Mouse (Mus musculus) liver, embryonic 14.5 days (tissue): ENCODE results near the gene Iqcn. TPM values are rescaled to one million over a fixed set of nuclear protein-coding genes. Genes with fewer than 3 reads are reported as not detected.

Experiments
- ATAC-seq: fragments of 200-750 bp; cut with Nextera tagmentation; 2 replicates; pipeline ENCODE4 v1.8.0; 2017; ENCODE audit warnings: moderate number of reproducible peaks, mild to moderate bottlenecking, moderate library complexity; ENCODE audit not compliant: insufficient read depth
- DNase-seq, 3 experiments: peaks; one replicate each; pipeline ENCODE4 v3.0.0-alpha.2; 2012 to 2013; ENCODE audit warnings: low read depth in 3 of 3, low spot score in 3 of 3
- H3K27ac ChIP-seq: fragments of 300-500 bp; sonication (generic); 2 replicates; pipeline ENCODE4 v1.5.1; 2014; ENCODE audit warnings: moderate library complexity, mild to moderate bottlenecking, control low read depth, inconsistent platforms
- H3K27me3 ChIP-seq: fragments of 300-500 bp; sonication (generic); 2 replicates; pipeline ENCODE4 v1.6.1; 2014; ENCODE audit warnings: mild to moderate bottlenecking, low read length, moderate library complexity; ENCODE audit not compliant: control insufficient read depth, insufficient read depth
- H3K36me3 ChIP-seq: fragments of 300-500 bp; sonication (generic); replicated peaks from 2 replicates; pipeline ENCODE4 v1.6.1; 2014; ENCODE audit warnings: low read depth; ENCODE audit not compliant: control insufficient read depth, insufficient read depth
- H3K4me1 ChIP-seq, 2 experiments: fragments of 200-500 bp in 1 of 2; fragments of 300-500 bp in 1 of 2; sonication (generic) in 1 of 2; replicated peaks; 2 replicates each; pipeline ENCODE4 v1.6.1; 2012 to 2014; ENCODE audit warnings: antibody characterized with exemption in 1 of 2, inconsistent platforms in 1 of 2, low read length in 1 of 2; ENCODE audit not compliant: control insufficient read depth in 2 of 2, insufficient read depth in 2 of 2
- H3K4me2 ChIP-seq: fragments of 300-500 bp; sonication (generic); 2 replicates; pipeline ENCODE4 v1.6.1; 2014; ENCODE audit warnings: low read depth, mild to moderate bottlenecking, control low read depth, moderate library complexity
- H3K4me3 ChIP-seq, 2 experiments: fragments of 200-500 bp in 1 of 2; fragments of 300-500 bp in 1 of 2; sonication (generic) in 1 of 2; 2 replicates each; pipeline ENCODE4 v1.5.1; 2012 to 2014; ENCODE audit warnings: low read depth in 2 of 2, low read length in 2 of 2, mild to moderate bottlenecking in 2 of 2, control low read depth in 1 of 2, inconsistent platforms in 1 of 2, moderate library complexity in 1 of 2; ENCODE audit not compliant: insufficient read depth in 1 of 2
- H3K9ac ChIP-seq: fragments of 300-500 bp; sonication (generic); replicated peaks from 2 replicates; pipeline ENCODE4 v1.6.1; 2014; ENCODE audit warnings: mild to moderate bottlenecking, control low read depth, moderate library complexity
- H3K9me3 ChIP-seq: fragments of 300-500 bp; sonication (generic); 2 replicates; pipeline ENCODE4 v1.6.1; 2016; ENCODE audit warnings: low read length, mixed read lengths; ENCODE audit not compliant: control insufficient read depth
- CTCF ChIP-seq: IDR thresholded peaks from 2 replicates; pipeline ENCODE4 v1.5.1; 2016; ENCODE audit warnings: antibody characterized with exemption, low read depth, control low read depth
- EP300 ChIP-seq: IDR thresholded peaks from 2 replicates; pipeline ENCODE4 v1.6.1; 2016; ENCODE audit warnings: antibody characterized with exemption, low read depth
- WGBS: fragments of 180-500 bp; shearing (Covaris S2); extraction: QIAGEN DNeasy Blood & Tissue Kit; methylation state at CpG from one replicate; pipeline ENCODE4 v1.1.7; 2014; ENCODE audit not compliant: insufficient replicate concordance; 5-methylcytosine and 5-hydroxymethylcytosine counted together
- polyA plus RNA-seq, 2 experiments: library from polyadenylated mRNA; depleted of rRNA in 1 of 2; stranded (reverse) in 1 of 2; unstranded in 1 of 2; fragments of >200 nt; fragmentation: Nextera tagmentation in 1 of 2; extraction: Ambion mirVana in 1 of 2; gene quantifications; 2 replicates each; pipeline versions ENCODE4 v1.2.1 to v1.2.3; 2012 to 2014

Iqcn gene
- polyA plus RNA-seq, 2 experiments: not detected

DNA sequence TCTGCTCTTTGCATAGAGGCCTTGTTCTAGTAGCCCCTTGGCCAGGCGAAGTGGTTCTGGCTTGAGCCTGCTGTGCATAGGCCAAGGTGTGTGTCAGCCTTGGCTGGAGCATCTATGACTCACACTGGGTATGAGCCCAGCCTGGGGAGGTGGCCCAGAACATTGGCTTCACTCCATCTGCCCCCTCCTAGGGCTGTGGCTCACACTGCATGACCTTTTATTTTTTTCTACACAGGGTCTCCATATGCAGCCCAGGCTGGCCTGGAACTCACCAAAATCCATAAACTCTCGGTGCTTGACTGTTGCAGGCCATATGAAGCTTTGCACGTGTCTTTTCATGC is 445 bp upstream of the Iqcn start:
- Histone ChIP-seq H3K9ac (no peak overlapping the region), H3K36me3 (no peaks in the 10 kb centered on the region), H3K4me2 (no peak overlapping the region), H3K27ac (no peak overlapping the region), H3K9me3 (no peaks in the 10 kb centered on the region), H3K27me3 (no peaks in the 10 kb centered on the region), H3K4me1 (peaks cover 6 to 9% of the 10 kb centered on the region in 2 experiments), H3K4me3 (no peak overlapping the region)
- 72% methylated on average over 3 of the region's 3 CpGs for WGBS
- DNase-seq: no peak
- no peak for TF ChIP-seq CTCF
- no peak for TF ChIP-seq EP300
- no peak for ATAC-seq

DNA sequence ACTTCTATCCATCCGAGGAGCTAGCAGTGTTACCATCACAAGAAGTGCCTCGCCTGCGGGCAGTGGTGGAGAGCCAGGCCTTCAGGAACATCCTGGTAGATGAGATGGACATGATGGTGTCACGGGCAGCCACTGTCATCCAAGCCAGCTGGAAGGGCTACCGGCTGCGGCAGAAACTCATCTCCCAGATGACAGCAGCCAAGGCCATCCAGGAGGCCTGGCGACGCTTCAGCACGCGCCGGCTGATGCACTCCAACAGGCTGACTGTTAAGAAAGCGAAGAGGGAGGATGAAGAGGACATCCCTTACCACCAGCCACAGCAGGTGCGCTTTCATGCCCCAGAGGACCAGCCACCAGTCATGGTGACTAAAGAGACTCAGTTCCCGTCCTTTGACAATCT is 5.0 kb downstream of the Iqcn start:
- DNase-seq (no peak), ATAC-seq (no peak)
- Histone ChIP-seq H3K9me3 (no peaks in the 10 kb centered on the region), H3K4me2 (no peak overlapping the region), H3K9ac (no peak overlapping the region), H3K27ac (no peak overlapping the region), H3K36me3 (no peaks in the 10 kb centered on the region), H3K4me1 (no peaks in the 10 kb centered on the region), H3K27me3 (no peaks in the 10 kb centered on the region), H3K4me3 (no peak overlapping the region)
- WGBS: 78% methylated on average over 14 of the region's 14 CpGs
- no peak for TF ChIP-seq CTCF
- TF ChIP-seq EP300: no peak

DNA sequence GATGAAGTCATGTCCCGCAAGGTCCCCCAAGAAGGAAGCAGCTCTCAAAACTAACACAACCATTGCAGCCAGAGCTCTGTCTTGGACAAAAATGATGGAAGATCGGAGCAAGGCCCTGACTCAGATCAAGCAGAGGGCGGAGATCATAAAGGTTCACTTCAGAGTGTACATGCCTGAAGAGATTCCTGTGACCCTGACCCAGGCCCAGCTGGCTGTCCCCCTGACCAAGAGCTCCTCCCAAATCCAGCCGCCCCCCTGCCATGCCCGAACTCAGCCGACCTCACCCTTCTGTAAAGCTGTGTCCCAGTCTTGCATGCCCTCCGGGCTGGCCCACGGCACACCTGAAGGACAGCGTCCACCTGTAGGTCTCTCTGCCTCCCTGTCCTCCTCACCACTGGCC is 6.5 kb downstream of the Iqcn start:
- no peak overlapping the region for H3K9ac ChIP-seq
- no peaks in the 10 kb centered on the region for H3K27me3 ChIP-seq
- no peaks in the 10 kb centered on the region for H3K36me3 ChIP-seq
- H3K4me1 ChIP-seq: no peaks in the 10 kb centered on the region
- no peak overlapping the region for H3K4me2 ChIP-seq
- no peak overlapping the region for H3K4me3 ChIP-seq
- ATAC-seq (no peak), DNase-seq (no peak)
- TF ChIP-seq CTCF (no peak), EP300 (no peak)
- WGBS: 75% methylated on average over 9 of the region's 9 CpGs
- no peak overlapping the region for H3K27ac ChIP-seq
- H3K9me3 ChIP-seq: no peaks in the 10 kb centered on the region

DNA sequence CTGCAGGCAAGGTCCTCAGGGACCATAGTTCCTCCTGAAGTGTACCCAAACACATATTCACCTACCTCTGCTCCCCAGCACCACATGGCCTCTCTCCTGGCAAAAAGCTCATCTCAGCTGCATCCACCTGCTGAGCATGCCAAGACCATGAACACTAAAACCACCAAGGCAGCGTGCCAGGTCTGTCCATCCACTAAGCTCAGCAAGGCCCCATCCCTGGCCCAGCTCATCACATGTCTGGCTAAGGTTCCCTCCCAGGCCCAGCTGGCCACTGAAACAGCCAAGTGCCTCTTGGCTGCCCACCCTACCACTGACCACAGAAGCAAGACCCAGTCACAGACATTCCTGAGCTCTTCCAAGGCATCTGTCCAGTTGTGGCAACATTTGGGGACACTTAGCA is 7.0 kb downstream of the Iqcn start:
- no peak overlapping the region for H3K4me3 ChIP-seq
- no peak for ATAC-seq
- no peak overlapping the region for H3K27ac ChIP-seq
- 88% methylated on average over 1 of the region's 1 CpGs for WGBS
- no peak for DNase-seq
- no peak overlapping the region for H3K4me2 ChIP-seq
- no peaks in the 10 kb centered on the region for H3K36me3 ChIP-seq
- no peak overlapping the region for H3K9ac ChIP-seq
- H3K9me3 ChIP-seq: no peaks in the 10 kb centered on the region
- H3K4me1 ChIP-seq: no peaks in the 10 kb centered on the region
- TF ChIP-seq EP300: no peak
- TF ChIP-seq CTCF: no peak
- no peaks in the 10 kb centered on the region for H3K27me3 ChIP-seq

DNA sequence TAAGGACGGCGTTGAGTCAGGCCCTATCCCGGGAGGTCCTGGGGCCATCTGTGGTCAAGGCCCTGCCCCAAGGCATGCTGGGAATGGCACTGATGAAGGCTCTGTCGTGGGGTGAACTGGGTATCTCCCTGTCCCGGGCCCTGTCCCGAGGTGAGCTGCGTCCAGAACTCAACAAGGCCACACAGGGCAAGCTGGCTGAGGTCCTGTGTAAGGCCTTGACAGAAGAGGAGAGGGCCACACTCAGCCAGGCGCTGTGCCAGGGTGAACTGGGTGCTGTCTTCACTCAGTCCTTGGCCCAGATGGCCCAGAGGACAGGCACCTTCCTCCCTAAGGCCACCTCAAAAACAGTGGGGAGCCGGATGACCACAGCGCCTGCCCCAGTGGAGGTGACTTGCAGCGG is 7.8 kb downstream of the Iqcn start:
- Histone ChIP-seq H3K27me3 (no peaks in the 10 kb centered on the region), H3K4me2 (no peak overlapping the region), H3K4me1 (no peaks in the 10 kb centered on the region), H3K4me3 (no peak overlapping the region), H3K27ac (no peak overlapping the region), H3K9me3 (no peaks in the 10 kb centered on the region), H3K36me3 (no peaks in the 10 kb centered on the region), H3K9ac (no peak overlapping the region)
- TF ChIP-seq EP300 (no peak), CTCF (no peak)
- 61% methylated on average over 11 of the region's 11 CpGs for WGBS
- ATAC-seq: no peak
- no peak for DNase-seq
